Mouse (Mus musculus): Measurements from ENCODE around the gene Fryl.

DNA sequence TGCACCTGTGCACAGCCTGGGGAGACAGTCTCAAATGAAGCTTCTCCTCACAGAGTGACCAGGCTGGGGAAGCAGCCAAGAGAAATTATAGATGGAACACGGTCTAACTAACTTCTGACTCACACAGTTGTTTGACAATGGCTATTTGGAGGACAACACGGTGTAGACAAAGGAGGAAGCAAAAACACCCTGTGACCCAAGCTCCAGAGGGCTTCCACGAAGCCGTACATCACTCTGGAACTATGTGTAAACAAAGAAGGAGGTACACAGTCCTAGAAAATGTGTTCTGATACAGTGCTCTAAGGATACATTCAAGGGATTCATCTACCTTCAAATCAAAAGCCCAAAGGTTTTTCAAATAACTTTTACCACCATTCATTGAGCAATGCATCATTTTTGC is 71.0 kb downstream of the Fryl start:
- TF ChIP-seq CTCF (IDR thresholded peaks at IDR 0.05; ENCODE audit: insufficient read depth, low read length) (no peak), POLR2A (IDR thresholded peaks at IDR 0.05; ENCODE audit: borderline replicate concordance, extremely low read depth, low read depth, low read length) (no peak)
